Mouse (Mus musculus) neural tube, embryonic 12.5 days (tissue): ENCODE data around the gene Gm47995. TPM values are rescaled to one million over a fixed set of nuclear protein-coding genes. Genes with fewer than 3 reads are reported as not detected.

Source experiments
- ATAC-seq: fragments of 200-750 bp; cut with Nextera tagmentation; 2 replicates; pipeline ENCODE4 v1.8.0; 2017; ENCODE audit warnings: low read depth, mild to moderate bottlenecking, moderate TSS enrichment, moderate library complexity; ENCODE audit not compliant: low FRiP score
- H3K27ac ChIP-seq: fragments of 300-500 bp; sonication (generic); 2 replicates; pipeline ENCODE4 v1.5.1; 2016
- H3K27me3 ChIP-seq: fragments of 300-500 bp; sonication (generic); replicated peaks from 2 replicates; pipeline ENCODE4 v1.6.1; 2016; ENCODE audit warnings: mild to moderate bottlenecking
- H3K36me3 ChIP-seq: fragments of 300-500 bp; sonication (generic); 2 replicates; pipeline ENCODE4 v1.6.1; 2016; ENCODE audit warnings: mild to moderate bottlenecking
- H3K4me1 ChIP-seq: fragments of 300-500 bp; sonication (generic); 2 replicates; pipeline ENCODE4 v1.6.1; 2016
- H3K4me2 ChIP-seq: fragments of 300-500 bp; sonication (generic); replicated peaks from 2 replicates; pipeline ENCODE4 v1.6.1; 2016; ENCODE audit warnings: mild to moderate bottlenecking
- H3K4me3 ChIP-seq: fragments of 300-500 bp; sonication (generic); 2 replicates; pipeline ENCODE4 v1.5.1; 2016
- H3K9ac ChIP-seq: fragments of 300-500 bp; sonication (generic); 2 replicates; pipeline ENCODE4 v1.6.1; 2016; ENCODE audit warnings: mild to moderate bottlenecking
- H3K9me3 ChIP-seq: fragments of 300-500 bp; sonication (generic); 2 replicates; pipeline ENCODE4 v1.6.1; 2016; ENCODE audit warnings: mild to moderate bottlenecking
- WGBS: fragments of 180-500 bp; shearing (Covaris S2); methylation state at CpG from one replicate; pipeline ENCODE4 v1.1.7; 2016; 5-methylcytosine and 5-hydroxymethylcytosine counted together
- polyA plus RNA-seq: library from polyadenylated mRNA; unstranded; fragments of >200 nt; fragmentation: Nextera tagmentation; extraction: Ambion mirVana; gene quantifications from 2 replicates; pipeline ENCODE4 v1.2.1, GENCODE M21; 2016

Gm47995 gene
- polyA plus RNA-seq, 1 experiment from 2014 or later: 0.32 TPM

GRCm38 (mm10) chr1:151220098-151220497, 21.9 kb downstream of the Gm47995 start:
- no peaks in the 10 kb centered on the region for H3K9me3 ChIP-seq
- H3K4me1 ChIP-seq: no peaks in the 10 kb centered on the region
- H3K9ac ChIP-seq: no peak overlapping the region
- no peaks in the 10 kb centered on the region for H3K36me3 ChIP-seq
- H3K27ac ChIP-seq: no peak overlapping the region
- ATAC-seq: no peak
- H3K4me2 ChIP-seq: no peak overlapping the region
- H3K27me3 ChIP-seq: no peaks in the 10 kb centered on the region
- WGBS: 70% methylated on average over 7 of the region's 7 CpGs
- no peak overlapping the region for H3K4me3 ChIP-seq

DNA sequence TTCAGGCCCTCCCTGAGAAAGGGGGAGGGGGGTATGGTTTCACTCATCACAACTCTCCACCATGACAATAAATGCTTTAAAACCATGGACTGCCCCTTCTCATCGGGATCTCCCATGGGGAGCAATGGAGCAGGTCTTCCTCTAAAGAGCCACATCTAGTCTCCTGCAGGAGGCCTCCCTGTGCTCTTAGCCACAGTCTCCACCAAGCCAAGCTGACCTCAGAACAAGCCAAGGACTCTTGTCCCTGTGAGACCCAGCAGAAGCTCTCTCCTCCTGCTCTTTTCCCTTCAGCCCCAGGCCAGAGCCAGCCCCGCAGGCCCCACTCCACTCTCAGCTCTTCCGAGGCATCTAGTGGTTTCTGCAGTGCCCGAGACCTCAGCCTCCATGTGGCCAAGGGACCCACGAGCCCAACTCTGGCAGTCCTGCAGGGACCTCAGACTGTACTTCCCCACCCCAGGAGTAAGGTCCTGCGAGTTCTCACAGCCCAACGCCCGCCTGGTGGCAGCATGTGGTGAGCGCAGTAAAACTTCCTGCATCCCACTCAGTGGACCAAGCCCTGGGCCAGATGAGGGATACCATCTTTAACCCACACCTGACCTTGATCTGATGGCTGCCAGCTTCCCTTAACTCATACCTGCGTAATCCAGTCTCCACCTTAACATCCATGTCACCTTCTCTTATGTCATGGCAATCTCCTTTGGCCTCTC, 24.5 kb downstream of the Gm47995 start:
- H3K4me3 ChIP-seq: no peak overlapping the region
- H3K36me3 ChIP-seq: no peaks in the 10 kb centered on the region
- WGBS: 86% methylated on average over 10 of the region's 10 CpGs
- H3K4me2 ChIP-seq: no peak overlapping the region
- no peak overlapping the region for H3K27ac ChIP-seq
- ATAC-seq: no peak
- H3K27me3 ChIP-seq: no peaks in the 10 kb centered on the region
- H3K9me3 ChIP-seq: no peaks in the 10 kb centered on the region
- no peaks in the 10 kb centered on the region for H3K4me1 ChIP-seq
- no peak overlapping the region for H3K9ac ChIP-seq

DNA sequence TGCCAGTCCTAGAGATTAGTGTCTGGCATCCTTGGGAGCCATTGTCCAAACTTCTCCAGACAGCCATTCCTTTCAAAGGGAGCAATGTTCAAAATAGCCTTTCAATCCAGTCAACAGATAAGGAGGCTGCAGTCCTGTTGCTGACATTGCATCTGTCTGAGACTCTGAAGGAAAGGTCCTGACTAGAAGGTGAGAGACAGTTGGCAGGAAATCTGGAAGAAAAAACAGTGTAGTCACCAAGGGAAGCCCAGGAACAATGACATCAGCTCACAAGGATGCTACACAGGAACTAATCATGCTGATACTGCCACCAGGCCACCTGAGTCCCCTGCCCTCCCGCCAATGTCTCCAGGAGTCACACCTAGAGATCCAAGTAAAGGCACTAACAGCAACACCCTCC, 25.1 kb downstream of the Gm47995 start:
- no peak overlapping the region for H3K4me2 ChIP-seq
- ATAC-seq: no peak
- H3K9me3 ChIP-seq: no peaks in the 10 kb centered on the region
- H3K36me3 ChIP-seq: no peaks in the 10 kb centered on the region
- H3K4me1 ChIP-seq: no peaks in the 10 kb centered on the region
- no peak overlapping the region for H3K4me3 ChIP-seq
- 76% methylated on average over 1 of the region's 1 CpGs for WGBS
- no peaks in the 10 kb centered on the region for H3K27me3 ChIP-seq
- no peak overlapping the region for H3K9ac ChIP-seq
- no peak overlapping the region for H3K27ac ChIP-seq

- H3K4me1 ChIP-seq: no peaks in the 10 kb centered on the region
- no peak for ATAC-seq
- H3K27ac ChIP-seq: no peak overlapping the region
- no peak overlapping the region for H3K4me3 ChIP-seq
- no peaks in the 10 kb centered on the region for H3K9me3 ChIP-seq
- no peak overlapping the region for H3K9ac ChIP-seq
- WGBS: 92% methylated on average over 1 of the region's 1 CpGs
- no peaks in the 10 kb centered on the region for H3K27me3 ChIP-seq
- no peak overlapping the region for H3K4me2 ChIP-seq
- H3K36me3 ChIP-seq: no peaks in the 10 kb centered on the region
These were observed 26.3 kb downstream of the Gm47995 start for GRCm38 (mm10) chr1:151224536-151224935.

DNA sequence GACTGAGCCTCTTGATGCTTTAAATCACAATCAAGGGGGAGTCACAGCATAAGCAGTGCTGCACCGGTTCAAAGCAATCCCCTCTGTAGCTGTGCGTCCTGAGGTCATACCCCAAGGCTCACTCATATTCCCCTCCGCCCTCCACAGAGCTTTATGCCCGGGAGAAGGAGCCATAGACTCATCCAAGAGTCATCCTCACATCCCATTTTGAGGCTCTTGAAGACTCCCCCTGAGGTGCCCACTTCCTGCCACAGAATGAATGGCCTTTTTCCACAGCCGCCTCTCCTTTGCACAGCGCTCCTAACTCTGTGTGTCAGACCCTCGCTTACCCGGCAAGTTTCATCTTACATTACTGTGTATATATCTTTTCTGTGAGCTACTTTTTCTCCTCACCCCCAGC, 29.3 kb downstream of the Gm47995 start:
- H3K27ac ChIP-seq: no peak overlapping the region
- no peak overlapping the region for H3K9ac ChIP-seq
- no peaks in the 10 kb centered on the region for H3K4me1 ChIP-seq
- no peaks in the 10 kb centered on the region for H3K9me3 ChIP-seq
- no peak for ATAC-seq
- 82% methylated on average over 8 of the region's 8 CpGs for WGBS
- no peaks in the 10 kb centered on the region for H3K27me3 ChIP-seq
- H3K4me3 ChIP-seq: no peak overlapping the region
- H3K36me3 ChIP-seq: no peaks in the 10 kb centered on the region
- H3K4me2 ChIP-seq: no peak overlapping the region

- no peak overlapping the region for H3K9ac ChIP-seq
- no peak overlapping the region for H3K27ac ChIP-seq
- H3K36me3 ChIP-seq: no peaks in the 10 kb centered on the region
- H3K4me2 ChIP-seq: no peak overlapping the region
- H3K9me3 ChIP-seq: no peaks in the 10 kb centered on the region
- no peaks in the 10 kb centered on the region for H3K27me3 ChIP-seq
- 84% methylated on average over 1 of the region's 1 CpGs for WGBS
- H3K4me1 ChIP-seq: no peaks in the 10 kb centered on the region
- ATAC-seq: no peak
- no peak overlapping the region for H3K4me3 ChIP-seq
These were observed 30.2 kb downstream of the Gm47995 start for GRCm38 (mm10) chr1:151228320-151228989.

- Histone ChIP-seq H3K9me3 (no peaks in the 10 kb centered on the region), H3K36me3 (no peaks in the 10 kb centered on the region), H3K4me2 (no peak overlapping the region), H3K4me3 (no peak overlapping the region), H3K27ac (no peak overlapping the region), H3K9ac (no peak overlapping the region), H3K4me1 (peaks cover 4% of the 10 kb centered on the region; the same call in 1 of the 2 replicates), H3K27me3 (no peaks in the 10 kb centered on the region)
- ATAC-seq: no peak
- 83% methylated on average over 3 of the region's 3 CpGs for WGBS
These were observed 34.1 kb downstream of the Gm47995 start for GRCm38 (mm10) chr1:151232346-151232745.

DNA sequence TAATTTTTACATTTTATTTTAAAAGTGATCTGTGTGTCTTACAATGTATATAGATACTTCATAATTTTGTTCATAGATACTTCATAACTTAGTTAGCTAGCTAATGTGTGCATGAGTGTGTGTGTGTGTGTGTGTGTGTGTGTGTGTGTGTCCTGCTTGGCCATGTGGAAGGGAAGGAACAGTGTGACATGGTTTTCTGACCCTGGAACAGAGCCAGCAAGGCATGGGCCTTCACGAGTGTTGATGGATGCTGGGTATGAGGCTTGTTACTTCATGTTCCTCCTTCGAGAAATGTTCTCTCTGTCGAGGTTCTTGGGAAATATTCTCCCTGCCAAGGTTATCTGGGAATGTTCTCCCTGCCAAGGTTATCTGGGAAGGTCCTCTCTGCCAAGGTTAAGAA, 35.5 kb downstream of the Gm47995 start:
- ATAC-seq: no peak
- no peaks in the 10 kb centered on the region for H3K9me3 ChIP-seq
- no peak overlapping the region for H3K4me3 ChIP-seq
- WGBS: 91% methylated on average over 3 of the region's 3 CpGs
- H3K4me1 ChIP-seq: peaks cover 4% of the 10 kb centered on the region; the same call in 1 of the 2 replicates
- no peak overlapping the region for H3K9ac ChIP-seq
- no peak overlapping the region for H3K4me2 ChIP-seq
- no peak overlapping the region for H3K27ac ChIP-seq
- H3K27me3 ChIP-seq: no peaks in the 10 kb centered on the region
- no peaks in the 10 kb centered on the region for H3K36me3 ChIP-seq

DNA sequence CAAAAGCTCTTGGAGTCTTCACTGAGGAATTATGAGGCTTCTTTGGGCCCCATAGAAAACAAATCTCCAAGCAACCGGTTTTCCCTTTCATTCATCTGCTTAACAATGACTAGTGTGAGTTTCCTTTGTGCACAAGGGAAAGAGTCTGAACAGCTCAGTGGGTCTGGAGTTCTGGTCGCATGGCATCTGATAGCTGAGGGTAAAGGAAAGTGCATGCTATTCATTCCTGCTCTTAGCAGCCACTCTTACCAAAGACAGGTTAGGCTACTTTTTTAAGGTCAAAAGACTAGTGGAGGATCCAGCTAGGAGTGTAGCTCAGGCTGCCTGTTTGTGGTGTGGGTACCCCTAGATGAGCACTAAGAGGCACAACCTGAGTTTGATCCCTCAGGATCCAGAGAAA, 37.3 kb downstream of the Gm47995 start:
- Histone ChIP-seq H3K9ac (no peak overlapping the region), H3K36me3 (no peaks in the 10 kb centered on the region), H3K4me2 (no peak overlapping the region), H3K27me3 (no peaks in the 10 kb centered on the region), H3K4me1 (peaks cover 4% of the 10 kb centered on the region; the same call in 1 of the 2 replicates), H3K27ac (no peak overlapping the region), H3K4me3 (no peak overlapping the region), H3K9me3 (no peaks in the 10 kb centered on the region)
- ATAC-seq: peak; percentile 41; the same call in 1 of the 2 replicates
- 10% methylated on average over 2 of the region's 2 CpGs for WGBS

- H3K4me2 ChIP-seq: no peak overlapping the region
- H3K9ac ChIP-seq: no peak overlapping the region
- 78% methylated on average over 13 of the region's 13 CpGs for WGBS
- H3K4me3 ChIP-seq: no peak overlapping the region
- no peak for ATAC-seq
- no peaks in the 10 kb centered on the region for H3K9me3 ChIP-seq
- H3K36me3 ChIP-seq: no peaks in the 10 kb centered on the region
- H3K27me3 ChIP-seq: no peaks in the 10 kb centered on the region
- peaks cover 4% of the 10 kb centered on the region; the same call in 1 of the 2 replicates for H3K4me1 ChIP-seq
- H3K27ac ChIP-seq: no peak overlapping the region
These were observed 38.1 kb downstream of the Gm47995 start for GRCm38 (mm10) chr1:151236141-151236930.

DNA sequence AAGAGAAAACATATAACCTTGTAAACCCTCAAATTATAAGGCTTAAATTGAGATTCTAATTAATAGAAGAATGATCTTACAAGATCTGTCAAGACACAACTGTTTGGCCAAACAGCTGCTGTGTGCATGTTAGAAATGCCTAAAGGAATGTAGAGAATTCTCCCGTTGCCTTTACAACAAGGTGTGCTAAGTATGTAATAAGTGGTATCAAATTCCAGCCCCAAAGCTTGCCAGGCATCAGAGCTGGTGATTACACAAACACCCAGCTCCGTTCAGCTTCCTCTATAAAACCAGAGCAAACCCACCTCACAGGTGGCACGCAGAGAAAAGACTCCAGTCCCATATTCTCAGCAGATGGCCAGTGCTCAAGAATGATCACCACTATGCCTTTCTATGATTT, 39.5 kb downstream of the Gm47995 start:
- Histone ChIP-seq H3K9ac (no peak overlapping the region), H3K27ac (no peak overlapping the region), H3K9me3 (no peaks in the 10 kb centered on the region), H3K4me2 (no peak overlapping the region), H3K27me3 (no peaks in the 10 kb centered on the region), H3K4me1 (peaks cover 4% of the 10 kb centered on the region; the same call in 1 of the 2 replicates), H3K36me3 (no peaks in the 10 kb centered on the region), H3K4me3 (no peak overlapping the region)
- no peak for ATAC-seq
- WGBS: 79% methylated on average over 3 of the region's 3 CpGs

DNA sequence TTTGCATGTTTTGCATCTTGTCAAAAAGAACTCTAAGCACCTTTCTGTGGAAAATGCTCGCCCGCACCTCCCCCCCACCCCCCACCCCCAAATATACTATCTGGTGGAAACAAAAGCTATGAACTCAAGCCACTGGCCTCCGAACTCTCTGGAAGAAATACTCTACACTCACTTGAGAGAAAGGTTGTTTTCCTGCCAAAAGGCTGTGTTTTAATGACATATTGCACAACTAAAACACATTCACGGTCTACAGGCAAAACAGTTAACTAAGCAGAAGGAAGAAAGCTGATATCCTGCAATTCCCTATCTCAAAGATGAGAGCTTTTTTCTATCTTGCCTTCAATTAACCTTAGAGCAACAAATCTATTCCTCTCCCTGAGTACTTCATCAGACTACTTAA, 45.1 kb downstream of the Gm47995 start:
- no peak for ATAC-seq
- no peak overlapping the region for H3K4me2 ChIP-seq
- no peaks in the 10 kb centered on the region for H3K27me3 ChIP-seq
- no peaks in the 10 kb centered on the region for H3K36me3 ChIP-seq
- no peaks in the 10 kb centered on the region for H3K4me1 ChIP-seq
- H3K9ac ChIP-seq: no peak overlapping the region
- no peaks in the 10 kb centered on the region for H3K9me3 ChIP-seq
- H3K4me3 ChIP-seq: no peak overlapping the region
- H3K27ac ChIP-seq: no peak overlapping the region
- 92% methylated on average over 4 of the region's 4 CpGs for WGBS
